Mouse (Mus musculus) intestine, embryonic 16.5 days (tissue): ENCODE measurements around the gene Nemp2. TPM values are rescaled to one million over a fixed set of nuclear protein-coding genes. Genes with fewer than 3 reads are reported as not detected.

Experiments
- ATAC-seq: fragments of 200-750 bp; cut with Nextera tagmentation; 2 replicates; pipeline ENCODE4 v1.8.0; 2017; ENCODE audit warnings: moderate TSS enrichment, moderate library complexity
- H3K27ac ChIP-seq: fragments of 300-500 bp; sonication (generic); 2 replicates; pipeline ENCODE4 v1.5.1; 2014; ENCODE audit warnings: mild to moderate bottlenecking, low read length
- H3K27me3 ChIP-seq: fragments of 300-500 bp; sonication (generic); replicated peaks from 2 replicates; pipeline ENCODE4 v1.6.1; 2014; ENCODE audit warnings: low read length, control low read depth, mixed read lengths; ENCODE audit not compliant: control insufficient read depth, insufficient read depth
- H3K36me3 ChIP-seq: fragments of 300-500 bp; sonication (generic); 2 replicates; pipeline ENCODE4 v1.6.1; 2014; ENCODE audit warnings: low read length, control low read depth; ENCODE audit not compliant: control insufficient read depth, insufficient read depth
- H3K4me1 ChIP-seq: fragments of 300-500 bp; sonication (generic); 2 replicates; pipeline ENCODE4 v1.6.1; 2014; ENCODE audit warnings: low read length, control low read depth, mixed read lengths; ENCODE audit not compliant: control insufficient read depth, insufficient read depth
- H3K4me2 ChIP-seq: fragments of 300-500 bp; sonication (generic); 2 replicates; pipeline ENCODE4 v1.6.1; 2014; ENCODE audit warnings: low read depth, low read length, control low read depth
- H3K4me3 ChIP-seq: fragments of 300-500 bp; sonication (generic); 2 replicates; pipeline ENCODE4 v1.5.1; 2014; ENCODE audit warnings: mild to moderate bottlenecking, low read length
- H3K9ac ChIP-seq: fragments of 300-500 bp; sonication (generic); 2 replicates; pipeline ENCODE4 v1.6.1; 2014; ENCODE audit warnings: low read depth, low read length
- H3K9me3 ChIP-seq: fragments of 300-500 bp; sonication (generic); 2 replicates; pipeline ENCODE4 v1.6.1; 2016; ENCODE audit warnings: low read length, control low read depth; ENCODE audit not compliant: control insufficient read depth
- WGBS: fragments of 180-500 bp; shearing (Covaris S2); extraction: QIAGEN DNeasy Blood & Tissue Kit; methylation state at CpG from one replicate; pipeline ENCODE4 v1.1.7; 2014; 5-methylcytosine and 5-hydroxymethylcytosine counted together
- polyA plus RNA-seq: library from polyadenylated mRNA; unstranded; fragments of >200 nt; fragmentation: Nextera tagmentation; extraction: Ambion mirVana; gene quantifications from 2 replicates; pipeline ENCODE4 v1.2.1, GENCODE M21; 2015

The Nemp2 gene
- polyA plus RNA-seq, 1 experiment from 2014 or later = 5.7 TPM

DNA sequence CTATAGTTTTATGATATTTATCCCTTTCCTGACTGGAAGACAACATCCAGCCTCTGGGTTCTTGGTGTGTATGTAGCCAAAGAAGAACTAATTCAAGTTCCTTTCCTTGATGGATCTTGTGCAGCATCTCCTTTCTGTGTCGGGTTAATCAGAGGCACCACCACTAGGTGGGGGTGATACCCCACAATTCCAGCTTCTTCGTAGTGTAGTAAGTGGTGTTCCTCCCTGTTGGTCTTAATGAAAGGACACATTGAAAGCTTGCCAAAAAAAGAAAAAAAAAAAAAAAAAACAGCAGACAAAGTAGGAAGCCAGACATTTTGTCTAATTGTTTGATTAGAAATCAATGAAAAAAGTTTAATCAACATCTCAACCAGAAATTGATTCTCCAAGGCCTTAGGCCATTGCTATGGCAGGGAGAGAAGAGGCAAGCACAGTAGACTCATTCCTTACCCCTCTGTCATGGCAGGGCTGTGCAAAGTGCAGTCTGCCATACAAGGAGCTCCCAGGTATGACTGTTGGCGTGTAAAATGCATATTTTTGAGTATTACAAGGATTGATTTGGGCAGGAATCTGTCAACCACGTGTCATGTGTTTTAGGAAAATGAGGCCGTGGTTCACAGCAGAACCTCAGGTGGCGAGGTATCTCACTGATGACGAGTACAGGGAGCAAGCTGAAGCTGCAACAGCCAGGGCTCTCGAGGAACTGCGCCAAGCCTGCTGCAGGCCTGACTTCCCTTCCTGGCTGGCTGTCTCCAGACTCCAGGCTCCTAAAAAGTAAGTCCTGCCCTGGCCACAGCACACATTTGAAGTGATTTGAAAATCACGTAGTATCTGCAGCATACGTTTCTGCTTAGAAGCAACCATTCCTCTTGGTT is 17.9 kb downstream of the Nemp2 start:
- H3K36me3 ChIP-seq = no peaks in the 10 kb centered on the region
- ATAC-seq = 0 out of 2 replicates have a peak, but pooled peaks have one; percentile 50
- no peak overlapping the region for H3K4me3 ChIP-seq
- no peaks in the 10 kb centered on the region for H3K27me3 ChIP-seq
- WGBS = 81% methylated on average over 11 of the region's 11 CpGs
- H3K4me1 ChIP-seq = no peaks in the 10 kb centered on the region
- no peaks in the 10 kb centered on the region for H3K9me3 ChIP-seq
- no peak overlapping the region for H3K27ac ChIP-seq
- no peak overlapping the region for H3K9ac ChIP-seq
- H3K4me2 ChIP-seq = no peak overlapping the region

DNA sequence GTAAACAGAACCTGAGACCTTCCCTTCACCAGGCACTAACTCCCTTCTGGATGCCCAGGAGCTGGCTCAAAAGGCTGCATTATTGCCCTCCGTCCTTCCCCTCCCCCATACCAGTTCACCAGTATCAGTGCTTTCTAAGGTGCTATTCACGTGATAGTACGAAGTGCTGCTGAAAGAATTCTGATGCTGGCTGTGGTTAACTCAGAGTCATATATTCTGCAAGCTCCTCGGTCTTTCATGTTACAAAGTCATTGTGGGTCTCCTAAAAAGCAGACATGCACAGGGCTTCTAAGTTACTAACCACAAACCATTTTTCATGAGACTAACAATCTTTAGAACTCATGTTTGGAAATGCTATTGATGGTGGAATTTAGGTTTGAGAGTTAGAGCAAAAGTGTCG is 19.6 kb downstream of the Nemp2 start:
- no peak for ATAC-seq
- Histone ChIP-seq H3K9ac (no peak overlapping the region), H3K4me3 (no peak overlapping the region), H3K36me3 (no peaks in the 10 kb centered on the region), H3K27me3 (no peaks in the 10 kb centered on the region), H3K4me1 (no peaks in the 10 kb centered on the region), H3K9me3 (no peaks in the 10 kb centered on the region), H3K27ac (no peak overlapping the region), H3K4me2 (no peak overlapping the region)
- 85% methylated on average over 5 of the region's 5 CpGs for WGBS

DNA sequence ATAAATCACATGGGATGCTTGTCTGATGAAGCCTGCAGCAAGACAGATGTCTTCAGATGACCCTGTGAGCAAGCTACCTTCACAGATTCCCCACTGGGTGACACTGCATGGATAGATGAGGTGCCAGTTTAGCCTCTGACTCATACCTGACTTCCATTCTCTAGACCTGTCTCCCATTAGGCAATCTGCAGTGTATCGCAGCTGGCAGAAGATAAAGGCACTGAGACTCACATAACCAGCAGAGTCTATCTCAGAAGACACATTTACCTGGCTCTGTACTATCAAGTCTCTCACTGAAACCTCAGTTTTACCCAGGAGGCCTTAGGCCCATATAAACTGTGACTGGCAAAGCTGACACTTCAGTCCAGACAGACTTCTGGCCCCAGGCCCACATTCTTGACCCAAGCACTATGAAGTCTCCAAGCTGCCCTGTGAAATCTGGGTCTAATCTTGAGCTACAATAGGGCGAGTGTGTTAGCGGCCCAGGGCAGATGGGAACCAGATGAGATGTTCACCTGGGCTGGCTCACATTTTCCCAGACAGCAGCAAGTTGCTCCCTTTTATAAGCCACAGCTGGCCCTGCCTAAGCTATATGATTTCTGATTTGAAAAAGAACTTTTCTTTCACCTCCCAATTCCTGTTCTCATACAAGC is 22.2 kb downstream of the Nemp2 start:
- no peak for ATAC-seq
- Histone ChIP-seq H3K27ac (no peak overlapping the region), H3K9me3 (no peaks in the 10 kb centered on the region), H3K4me1 (no peaks in the 10 kb centered on the region), H3K4me3 (no peak overlapping the region), H3K4me2 (no peak overlapping the region), H3K36me3 (no peaks in the 10 kb centered on the region), H3K27me3 (no peaks in the 10 kb centered on the region), H3K9ac (no peak overlapping the region)
- 72% methylated on average over 3 of the region's 3 CpGs for WGBS

GRCm38 (mm10) chr1:52653366-52653765 is 22.9 kb downstream of the Nemp2 start:
- no peaks in the 10 kb centered on the region for H3K9me3 ChIP-seq
- no peaks in the 10 kb centered on the region for H3K36me3 ChIP-seq
- no peaks in the 10 kb centered on the region for H3K4me1 ChIP-seq
- no peaks in the 10 kb centered on the region for H3K27me3 ChIP-seq
- no peak overlapping the region for H3K4me3 ChIP-seq
- H3K9ac ChIP-seq = no peak overlapping the region
- no peak for ATAC-seq
- 79% methylated on average over 1 of the region's 1 CpGs for WGBS
- H3K4me2 ChIP-seq = no peak overlapping the region
- H3K27ac ChIP-seq = no peak overlapping the region

DNA sequence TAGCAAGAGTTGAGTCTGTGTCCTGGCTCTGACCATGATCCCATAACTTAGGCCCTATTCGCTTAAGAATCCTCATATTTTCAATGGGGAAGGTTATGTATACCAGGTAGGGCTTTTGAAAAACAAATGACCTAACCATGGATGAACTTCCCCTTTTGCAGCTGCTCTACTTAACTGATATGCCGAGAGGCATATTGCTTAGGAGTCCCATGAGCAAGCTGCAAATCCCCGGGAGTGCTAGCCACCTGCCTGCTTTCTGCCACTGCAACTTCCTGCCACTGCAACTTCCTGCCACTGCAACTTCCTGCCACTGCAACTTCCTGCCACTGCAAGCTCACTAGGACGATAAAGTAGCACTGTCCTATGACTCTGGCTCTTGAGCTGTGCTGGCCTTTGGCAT is 24.6 kb downstream of the Nemp2 start:
- Histone ChIP-seq H3K36me3 (no peaks in the 10 kb centered on the region), H3K4me3 (no peak overlapping the region), H3K27me3 (no peaks in the 10 kb centered on the region), H3K4me2 (no peak overlapping the region), H3K9me3 (no peaks in the 10 kb centered on the region), H3K27ac (no peak overlapping the region), H3K9ac (no peak overlapping the region), H3K4me1 (no peaks in the 10 kb centered on the region)
- no peak for ATAC-seq
- 82% methylated on average over 4 of the region's 4 CpGs for WGBS

- Histone ChIP-seq H3K4me2 (no peak overlapping the region), H3K4me1 (no peaks in the 10 kb centered on the region), H3K27me3 (no peaks in the 10 kb centered on the region), H3K4me3 (no peak overlapping the region), H3K36me3 (no peaks in the 10 kb centered on the region), H3K27ac (no peak overlapping the region), H3K9me3 (no peaks in the 10 kb centered on the region), H3K9ac (no peak overlapping the region)
- no peak for ATAC-seq
- 86% methylated on average over 7 of the region's 7 CpGs for WGBS
Measured at GRCm38 (mm10) chr1:52658160-52658559, 27.7 kb downstream of the Nemp2 start.

GRCm38 (mm10) chr1:52660278-52660677 is 29.8 kb downstream of the Nemp2 start:
- Histone ChIP-seq H3K27ac (no peak overlapping the region), H3K4me1 (no peaks in the 10 kb centered on the region), H3K9me3 (no peaks in the 10 kb centered on the region), H3K27me3 (no peaks in the 10 kb centered on the region), H3K36me3 (no peaks in the 10 kb centered on the region), H3K4me2 (no peak overlapping the region), H3K4me3 (no peak overlapping the region), H3K9ac (no peak overlapping the region)
- WGBS = 49% methylated on average over 2 of the region's 2 CpGs
- ATAC-seq = no peak

GRCm38 (mm10) chr1:52660765-52661164 is 30.3 kb downstream of the Nemp2 start:
- no peak for ATAC-seq
- H3K9ac ChIP-seq = no peak overlapping the region
- no peak overlapping the region for H3K4me2 ChIP-seq
- no peaks in the 10 kb centered on the region for H3K36me3 ChIP-seq
- H3K27ac ChIP-seq = no peak overlapping the region
- WGBS = 70% methylated on average over 12 of the region's 12 CpGs
- H3K4me1 ChIP-seq = no peaks in the 10 kb centered on the region
- H3K4me3 ChIP-seq = no peak overlapping the region
- H3K9me3 ChIP-seq = no peaks in the 10 kb centered on the region
- no peaks in the 10 kb centered on the region for H3K27me3 ChIP-seq

GRCm38 (mm10) chr1:52663228-52663627 is 32.7 kb downstream of the Nemp2 start:
- Histone ChIP-seq H3K27me3 (no peaks in the 10 kb centered on the region), H3K4me1 (no peaks in the 10 kb centered on the region), H3K4me3 (no peak overlapping the region), H3K9ac (no peak overlapping the region), H3K4me2 (no peak overlapping the region), H3K27ac (no peak overlapping the region), H3K9me3 (no peaks in the 10 kb centered on the region), H3K36me3 (no peaks in the 10 kb centered on the region)
- no peak for ATAC-seq
- WGBS = 93% methylated on average over 7 of the region's 7 CpGs
